Mouse (Mus musculus) adipocyte (in vitro differentiated cells): Measurements from ENCODE around the gene Ispd.

Source experiments
- DNase-seq: peaks from one replicate; pipeline ENCODE4 v3.0.0-alpha.2; 2016; ENCODE audit warnings: low spot score

The Ispd gene

GRCm38 (mm10) chr12:36717526-36717925 is 336.3 kb downstream of the Ispd start:
- DNase-seq = no peak

- no peak for DNase-seq
These were observed 337.2 kb downstream of the Ispd start for GRCm38 (mm10) chr12:36718417-36718816.

GRCm38 (mm10) chr12:36719074-36719473 is 337.8 kb downstream of the Ispd start:
- DNase-seq = no peak

- no peak for DNase-seq
These were observed 339.5 kb downstream of the Ispd start for GRCm38 (mm10) chr12:36720779-36721178.

- DNase-seq = no peak
These were observed 340.0 kb downstream of the Ispd start for GRCm38 (mm10) chr12:36721223-36721622.

GRCm38 (mm10) chr12:36722754-36723153 is 341.5 kb downstream of the Ispd start:
- DNase-seq = peak; percentile 23

- DNase-seq = no peak
These were observed 342.1 kb downstream of the Ispd start for GRCm38 (mm10) chr12:36723302-36723701.

- no peak for DNase-seq
These were observed 343.0 kb downstream of the Ispd start for GRCm38 (mm10) chr12:36724297-36724696.

GRCm38 (mm10) chr12:36725250-36725649 is 344.0 kb downstream of the Ispd start:
- no peak for DNase-seq

GRCm38 (mm10) chr12:36726026-36726425 is 344.8 kb downstream of the Ispd start:
- DNase-seq = no peak

GRCm38 (mm10) chr12:36733673-36734371 is 352.6 kb downstream of the Ispd start:
- DNase-seq = peak; percentile 25
